Mouse (Mus musculus): ENCODE results near the gene Unc5b. TPM values are rescaled to one million over a fixed set of nuclear protein-coding genes. Genes with fewer than 3 reads are reported as not detected.
A peak's percentile ranks its signal among the peaks of the same experiment; 100 is the strongest.

Gene Unc5b
- total and polyA plus RNA-seq, 3 experiments = 0.04 to 0.21 (median 0.06) TPM

DNA sequence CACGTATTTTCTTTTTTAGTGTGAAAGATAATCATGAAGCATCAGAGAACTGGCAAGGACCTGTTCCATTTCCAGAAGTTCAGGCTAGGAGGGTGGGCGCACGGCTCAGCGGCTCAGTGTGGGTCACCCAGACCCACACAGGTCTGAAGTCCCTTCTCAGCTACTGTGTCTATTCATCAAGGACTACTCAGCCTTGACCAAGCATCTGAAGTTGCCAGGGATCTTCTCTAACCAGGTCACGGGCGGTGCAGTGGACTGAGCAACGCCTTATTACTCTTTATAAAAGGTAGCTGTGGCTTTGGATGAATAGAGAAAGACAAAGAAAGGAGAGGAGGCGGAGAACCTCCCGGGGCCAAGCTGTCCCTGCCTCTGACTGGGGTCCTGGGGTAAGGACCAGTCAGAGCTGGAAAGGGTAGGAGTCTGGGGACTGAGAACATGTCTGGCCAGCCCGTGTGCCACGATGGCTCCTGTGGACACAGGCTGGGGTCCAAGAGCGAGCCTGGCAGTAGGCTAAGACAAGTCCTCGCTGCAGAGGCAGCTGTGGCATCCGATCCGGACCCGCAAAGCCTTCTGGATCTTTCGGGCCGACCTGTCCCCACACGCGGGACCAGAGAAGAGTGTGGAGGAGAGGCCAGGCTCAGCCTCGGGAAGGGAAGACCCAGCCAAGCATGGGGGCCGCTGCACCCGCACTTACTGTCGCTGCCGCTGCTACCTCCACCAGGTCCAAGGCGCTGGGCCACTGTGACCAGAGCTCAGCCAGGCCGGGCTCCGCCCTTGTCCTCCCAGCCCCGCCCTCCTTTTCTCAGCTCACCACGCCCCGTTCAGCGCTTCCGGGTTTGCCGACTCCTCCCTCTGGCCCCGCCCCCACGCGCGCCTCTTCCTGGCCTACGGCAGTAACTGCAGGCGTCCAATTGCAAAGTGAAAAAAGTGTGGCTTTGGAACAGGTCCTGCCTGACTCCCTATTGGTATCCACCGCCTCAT lies 79.1 kb downstream of the Unc5b start, which contains the start of gene Slc29a3 (continued):
- TF ChIP-seq BHLHE40 (IDR thresholded peaks at IDR 0.05; ENCODE audit: low read depth, low read length) (no peak), SMC3 (IDR thresholded peaks at IDR 0.05; ENCODE audit: low read depth, low read length) (peak; percentile 67), TBP (conservative IDR thresholded peaks at IDR 0.05; ENCODE audit: low read depth, low read length) (peak; percentile 69; the same call in 1 of the 2 replicates), IRF4 (IDR thresholded peaks at IDR 0.05; ENCODE audit: low read depth, low read length) (peak; percentile 45; the same call in 1 of the 2 replicates), MAX (IDR thresholded peaks at IDR 0.05; ENCODE audit: low read length) (peak; percentile 45; the same call in 1 of the 2 replicates), RAD21 (IDR thresholded peaks at IDR 0.05; ENCODE audit: low read depth, low read length) (peak; percentile 21), MYC (IDR thresholded peaks at IDR 0.05; ENCODE audit: low read depth, low read length) (no peak), NELFE (IDR thresholded peaks at IDR 0.05; ENCODE audit: low read depth, low read length) (peak; percentile 89), USF2 (conservative IDR thresholded peaks at IDR 0.05; ENCODE audit: low read depth, low read length) (no peak), POLR2AphosphoS2 (IDR thresholded peaks at IDR 0.05; ENCODE audit: low read depth, low read length) (peak; percentile 80), ZNF384 (IDR thresholded peaks at IDR 0.05; ENCODE audit: low read depth, low read length) (peak; percentile 67), MAZ (IDR thresholded peaks at IDR 0.05; ENCODE audit: low read depth, low read length) (peak; percentile 87), MXI1 (IDR thresholded peaks at IDR 0.05; ENCODE audit: low read depth, low read length) (peak; percentile 30; the same call in 1 of the 2 replicates), UBTF (IDR thresholded peaks at IDR 0.05; ENCODE audit: low read depth, low read length) (peak; percentile 46; the same call in 1 of the 2 replicates), KAT2A (IDR thresholded peaks at IDR 0.05; ENCODE audit: insufficient replicate concordance, low read length) (0 out of 2 replicates have a peak, but pooled peaks have one; percentile 10)

DNA sequence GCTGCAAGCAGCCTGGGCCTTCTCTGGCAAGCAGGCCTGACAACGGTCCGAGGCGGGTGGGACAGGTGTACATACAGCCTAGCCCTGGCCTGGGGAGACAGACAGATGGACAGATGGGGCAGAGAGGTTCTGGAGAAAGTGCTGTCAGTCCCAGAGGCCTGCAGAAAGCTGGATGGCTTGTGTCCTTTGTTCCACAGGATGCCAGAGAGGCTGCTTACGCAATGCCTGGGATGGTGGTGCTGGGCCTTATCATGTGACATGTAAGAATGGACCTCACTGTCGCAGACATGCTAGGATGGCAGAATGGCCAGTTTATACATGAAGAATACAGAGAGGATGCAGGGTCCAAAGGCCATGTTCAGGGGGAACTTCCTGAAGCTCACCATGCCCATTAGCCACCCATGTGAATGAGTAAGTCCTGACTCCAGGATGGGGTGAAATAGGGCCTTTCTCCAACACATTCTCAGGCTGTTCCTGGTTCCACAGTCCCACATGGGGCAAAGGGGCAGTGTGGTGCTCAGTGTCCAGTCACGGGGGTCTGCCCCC lies 83.6 kb downstream of the Unc5b start:
- no peaks in the 10 kb centered on the region; the same call in 1 of the 2 replicates for H3K79me2 ChIP-seq (replicated peaks; ENCODE audit: control insufficient read depth, extremely low read depth, insufficient read depth, poor library complexity, severe bottlenecking)
- H3K27ac ChIP-seq (ENCODE audit: insufficient read depth, low read depth) = no peak overlapping the region
- dilution Hi-C loops (cut with MboI; ENCODE audit: extremely low pct_ligation_motif_present, extremely low pct_unique_long_range_greater_than_20kb, low sequenced_read_pairs) (no loop called here), in situ Hi-C loops (cut with MboI; ENCODE audit: low pct_ligation_motif_present, low pct_unique_long_range_greater_than_20kb, low sequenced_read_pairs) (no loop called here)
- H3K9me3 ChIP-seq (replicated peaks; ENCODE audit: low read length) = no peaks in the 10 kb centered on the region
- no peak overlapping the region for H3K4me2 ChIP-seq (ENCODE audit: insufficient read depth, low read depth, poor library complexity, severe bottlenecking)
- no peak for TF ChIP-seq MEF2A (IDR thresholded peaks at IDR 0.05; ENCODE audit: borderline replicate concordance, low read depth, low read length)
- no peak for TF ChIP-seq JUN (IDR thresholded peaks at IDR 0.05; ENCODE audit: insufficient read depth, low read depth, low read length)
- peaks cover 19 to 53% of the 10 kb centered on the region in 2 experiments for H3K36me3 ChIP-seq (replicated peaks in 1 of 2; ENCODE audit: control insufficient read depth in 1 of 2, insufficient read depth in 1 of 2, low read length in 1 of 2)
- no peaks in the 10 kb centered on the region for H3K27me3 ChIP-seq (replicated peaks)
- no peak overlapping the region for H3K9ac ChIP-seq (ENCODE audit: insufficient read depth, low read depth)
- no peak for DNase-seq (ENCODE audit: extremely low read depth)
- H3K4me1 ChIP-seq (ENCODE audit: control insufficient read depth in 1 of 2, insufficient read depth in 2 of 2) = peaks cover 66 to 91% of the 10 kb centered on the region in 2 experiments
- H3K4me3 ChIP-seq (replicated peaks in 1 of 3; ENCODE audit: low read depth in 2 of 3, low read length in 2 of 3, poor library complexity in 1 of 3) = no peak overlapping the region
